Mouse (Mus musculus) myocyte (in vitro differentiated cells): Measurements from ENCODE around the gene Arhgef28. TPM values are rescaled to one million over a fixed set of nuclear protein-coding genes. Genes with fewer than 3 reads are reported as not detected.

ENCODE experiments used
- H3K27me3 ChIP-seq: one replicate; pipeline ENCODE4 v1.6.1; 2011; ENCODE audit not compliant: control insufficient read depth, insufficient read depth, insufficient read length
- H3K36me3 ChIP-seq: one replicate; pipeline ENCODE4 v1.6.1; 2011; ENCODE audit not compliant: control insufficient read depth, insufficient read depth
- H3K4me2 ChIP-seq: one replicate; pipeline ENCODE4 v1.6.1; 2011; ENCODE audit warnings: low read depth, control low read depth
- H3K4me3 ChIP-seq: one replicate; pipeline ENCODE4 v1.5.1; 2011; ENCODE audit warnings: mild to moderate bottlenecking, control low read depth, moderate library complexity
- H3K79me2 ChIP-seq: one replicate; pipeline ENCODE4 v1.6.1; 2011; ENCODE audit not compliant: control insufficient read depth, insufficient read depth
- H3ac ChIP-seq: one replicate; pipeline ENCODE4 v1.6.1; 2011; ENCODE audit not compliant: control insufficient read depth, insufficient read length
- CEBPB ChIP-seq: IDR thresholded peaks from 2 replicates; pipeline ENCODE4 v1.6.1; 2011; ENCODE audit warnings: mild to moderate bottlenecking, moderate library complexity; ENCODE audit not compliant: poor library complexity, insufficient read depth, severe bottlenecking
- E2F4 ChIP-seq: IDR thresholded peaks from one replicate; pipeline ENCODE4 v1.6.1; 2011; ENCODE audit warnings: mild to moderate bottlenecking, control low read depth, moderate library complexity; ENCODE audit not compliant: insufficient read depth
- MAX ChIP-seq: IDR thresholded peaks from one replicate; pipeline ENCODE4 v1.6.1; 2011; ENCODE audit warnings: low read depth, mild to moderate bottlenecking, control low read depth
- MYOD1 ChIP-seq, 3 experiments: IDR thresholded peaks; one replicate each; pipeline ENCODE4 v1.6.1; 2011; ENCODE audit warnings: control low read depth in 2 of 3, low read depth in 2 of 3, mild to moderate bottlenecking in 2 of 3, moderate library complexity in 1 of 3; ENCODE audit not compliant: insufficient read length in 2 of 3, control insufficient read depth in 1 of 3
- MYOG ChIP-seq, 3 experiments: IDR thresholded peaks; one replicate each; pipeline ENCODE4 v1.6.1; 2011; ENCODE audit warnings: control low read depth in 2 of 3, low read depth in 2 of 3, mild to moderate bottlenecking in 2 of 3; ENCODE audit not compliant: insufficient read length in 2 of 3, control insufficient read depth in 1 of 3, insufficient read depth in 1 of 3
- POLR2A ChIP-seq: IDR thresholded peaks from one replicate; pipeline ENCODE4 v1.6.1; 2011; ENCODE audit warnings: low read depth, mild to moderate bottlenecking, control low read depth, moderate library complexity; ENCODE audit not compliant: insufficient read length
- POLR2AphosphoS2 ChIP-seq: IDR thresholded peaks from one replicate; pipeline ENCODE4 v1.6.1; 2011; ENCODE audit warnings: low read depth, control low read depth; ENCODE audit not compliant: insufficient read length
- REST ChIP-seq: IDR thresholded peaks from one replicate; pipeline ENCODE4 v1.6.1; 2011; ENCODE audit warnings: mild to moderate bottlenecking, control low read depth, moderate library complexity; ENCODE audit not compliant: insufficient read depth, insufficient read length
- SRF ChIP-seq: IDR thresholded peaks from one replicate; pipeline ENCODE4 v1.6.1; 2011; ENCODE audit warnings: low read depth; ENCODE audit not compliant: control insufficient read depth, insufficient read length
- TCF12 ChIP-seq: IDR thresholded peaks from one replicate; pipeline ENCODE4 v1.6.1; 2011; ENCODE audit warnings: mild to moderate bottlenecking, control low read depth; ENCODE audit not compliant: poor library complexity, insufficient read depth, severe bottlenecking
- TCF3 ChIP-seq: IDR thresholded peaks from one replicate; pipeline ENCODE4 v1.6.1; 2011; ENCODE audit warnings: low read depth, control low read depth; ENCODE audit not compliant: insufficient read length
- USF1 ChIP-seq: IDR thresholded peaks from one replicate; pipeline ENCODE4 v1.6.1; 2011; ENCODE audit warnings: low read depth, mild to moderate bottlenecking, control low read depth, moderate library complexity
- polyA plus RNA-seq: library from polyadenylated mRNA; unstranded; fragments of >200 nt; fragmentation: generic; extraction: Trizol; gene quantifications from one replicate; pipeline ENCODE4 v1.2.1, GENCODE M21; 2012; ENCODE audit warnings: missing spikeins

The Arhgef28 gene
- polyA plus RNA-seq, 1 experiment = 0.76 TPM

DNA sequence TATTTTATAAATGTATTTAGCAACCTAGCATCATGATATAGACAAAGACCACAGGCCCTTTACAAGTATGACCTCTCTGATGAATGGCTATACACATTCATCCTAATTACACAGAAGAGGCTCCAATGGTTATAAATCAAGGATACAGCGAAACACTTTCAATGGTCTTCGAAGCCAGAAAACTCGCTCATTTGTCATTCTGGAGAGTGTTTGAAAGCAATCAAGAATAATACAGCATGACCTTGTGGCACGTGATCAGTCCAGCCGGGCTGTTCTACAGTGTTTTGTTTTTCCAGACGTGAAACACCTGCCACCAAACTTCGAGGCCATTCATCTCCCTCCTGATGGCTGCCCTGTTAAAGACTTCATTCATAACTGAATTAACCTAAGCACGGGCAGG is 207.7 kb downstream of the Arhgef28 start:
- Histone ChIP-seq H3K4me3 (no peak overlapping the region), H3K79me2 (no peaks in the 10 kb centered on the region), H3K27me3 (no peaks in the 10 kb centered on the region), H3K36me3 (no peaks in the 10 kb centered on the region), H3K4me2 (no peak overlapping the region), H3ac (no peak overlapping the region)
- TF ChIP-seq TCF12 = no peak
- TF ChIP-seq MYOD1 (IDR thresholded peaks at IDR 0.05; ENCODE audit: control insufficient read depth in 1 of 3, insufficient read length in 2 of 3, low read depth in 2 of 3) = no peak
- no peak for TF ChIP-seq POLR2A
- no peak for TF ChIP-seq TCF3
- no peak for TF ChIP-seq SRF
- no peak for TF ChIP-seq E2F4

DNA sequence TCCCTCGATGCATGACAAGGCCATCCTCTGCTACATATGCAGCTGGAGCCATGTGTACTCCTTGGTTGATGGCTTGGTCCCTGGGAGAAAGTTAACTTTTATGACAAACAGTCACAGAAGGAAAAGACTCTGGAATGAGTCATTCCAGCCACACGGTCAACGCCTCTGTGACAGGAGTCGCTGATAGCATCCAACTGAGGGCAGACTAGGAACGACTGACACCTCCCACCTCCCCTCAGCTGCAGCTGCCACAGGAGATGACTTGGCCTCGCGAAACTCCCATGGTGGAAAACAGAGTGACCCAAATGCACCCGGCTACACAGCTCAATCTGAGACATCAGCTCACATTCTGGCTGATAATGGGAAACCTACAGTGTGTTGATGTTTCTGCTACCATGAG is 215.3 kb downstream of the Arhgef28 start:
- Histone ChIP-seq H3K79me2 (no peaks in the 10 kb centered on the region), H3K4me3 (no peak overlapping the region), H3K36me3 (no peaks in the 10 kb centered on the region), H3K27me3 (no peaks in the 10 kb centered on the region), H3K4me2 (peak overlapping the region; percentile 15), H3ac (no peak overlapping the region)
- TF ChIP-seq MYOD1 (IDR thresholded peaks at IDR 0.05; ENCODE audit: control insufficient read depth in 1 of 3, insufficient read length in 2 of 3, low read depth in 2 of 3) (peak in 1 of 3 experiments; percentile 67), MYOG (IDR thresholded peaks at IDR 0.05; ENCODE audit: control insufficient read depth in 1 of 3, insufficient read depth in 1 of 3, insufficient read length in 2 of 3, low read depth in 2 of 3) (peak in 1 of 3 experiments; percentile 58), SRF (no peak), POLR2AphosphoS2 (no peak)

DNA sequence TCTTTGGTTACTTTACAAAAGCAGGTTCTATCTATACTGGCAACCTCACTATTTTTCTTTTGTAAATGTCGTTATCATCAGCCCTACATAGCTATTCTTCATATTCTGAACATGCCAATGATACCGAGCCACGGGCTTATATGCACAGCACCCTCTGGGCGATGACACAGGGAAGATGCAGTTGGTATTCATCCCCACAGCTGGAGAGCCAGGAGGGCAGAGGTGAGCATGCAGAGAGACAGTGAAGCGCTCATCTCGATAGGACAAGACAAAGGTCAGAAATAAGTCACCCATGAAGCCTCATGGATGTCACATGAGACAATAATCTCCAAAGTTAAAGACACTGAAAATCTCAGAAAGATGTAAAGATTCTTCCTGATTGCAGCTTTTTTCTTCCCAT is 217.4 kb downstream of the Arhgef28 start:
- Histone ChIP-seq H3K79me2 (no peaks in the 10 kb centered on the region), H3K4me2 (no peak overlapping the region), H3ac (no peak overlapping the region), H3K27me3 (no peaks in the 10 kb centered on the region), H3K36me3 (no peaks in the 10 kb centered on the region), H3K4me3 (no peak overlapping the region)
- TF ChIP-seq MYOD1 (IDR thresholded peaks at IDR 0.05; ENCODE audit: control insufficient read depth in 1 of 3, insufficient read length in 2 of 3, low read depth in 2 of 3) = no peak
- no peak for TF ChIP-seq TCF12
- TF ChIP-seq POLR2A = no peak
- no peak for TF ChIP-seq MAX
- no peak for TF ChIP-seq E2F4
- TF ChIP-seq SRF = no peak
- TF ChIP-seq REST = no peak
- no peak for TF ChIP-seq TCF3
- TF ChIP-seq CEBPB = no peak
- no peak for TF ChIP-seq USF1
- TF ChIP-seq POLR2AphosphoS2 = no peak
- TF ChIP-seq MYOG (IDR thresholded peaks at IDR 0.05; ENCODE audit: control insufficient read depth in 1 of 3, insufficient read depth in 1 of 3, insufficient read length in 2 of 3, low read depth in 2 of 3) = no peak

DNA sequence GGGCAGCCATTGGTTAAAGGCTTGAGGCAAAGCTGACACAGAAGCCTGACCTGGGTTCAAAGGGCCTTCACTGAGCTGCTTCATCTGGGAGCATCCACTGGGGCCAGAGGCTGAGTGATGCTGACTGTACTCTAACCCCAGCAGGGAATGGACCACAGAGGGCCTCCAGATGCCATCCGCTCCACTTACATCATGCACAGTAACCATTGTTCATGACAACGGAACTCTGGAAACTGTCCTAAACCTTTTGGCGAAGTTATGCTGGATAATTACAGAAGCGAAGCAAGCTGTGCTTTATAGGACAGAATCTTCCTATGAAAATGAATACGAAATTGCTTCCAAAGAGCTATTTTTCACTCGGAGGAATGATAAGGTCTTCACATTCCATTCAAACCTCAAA is 219.5 kb downstream of the Arhgef28 start:
- no peak for TF ChIP-seq MYOD1 (IDR thresholded peaks at IDR 0.05; ENCODE audit: control insufficient read depth in 1 of 3, insufficient read length in 2 of 3, low read depth in 2 of 3)
- no peak for TF ChIP-seq MAX
- no peak for TF ChIP-seq POLR2AphosphoS2
- no peak for TF ChIP-seq REST
- no peak for TF ChIP-seq POLR2A
- no peak for TF ChIP-seq USF1
- no peak for TF ChIP-seq TCF3
- TF ChIP-seq CEBPB = no peak
- no peak for TF ChIP-seq MYOG (IDR thresholded peaks at IDR 0.05; ENCODE audit: control insufficient read depth in 1 of 3, insufficient read depth in 1 of 3, insufficient read length in 2 of 3, low read depth in 2 of 3)
- no peak for TF ChIP-seq TCF12
- no peak for TF ChIP-seq SRF
- no peak for TF ChIP-seq E2F4
- H3ac ChIP-seq = no peak overlapping the region
- no peak overlapping the region for H3K4me2 ChIP-seq
- H3K36me3 ChIP-seq = no peaks in the 10 kb centered on the region
- no peaks in the 10 kb centered on the region for H3K79me2 ChIP-seq
- H3K4me3 ChIP-seq = no peak overlapping the region
- no peaks in the 10 kb centered on the region for H3K27me3 ChIP-seq

DNA sequence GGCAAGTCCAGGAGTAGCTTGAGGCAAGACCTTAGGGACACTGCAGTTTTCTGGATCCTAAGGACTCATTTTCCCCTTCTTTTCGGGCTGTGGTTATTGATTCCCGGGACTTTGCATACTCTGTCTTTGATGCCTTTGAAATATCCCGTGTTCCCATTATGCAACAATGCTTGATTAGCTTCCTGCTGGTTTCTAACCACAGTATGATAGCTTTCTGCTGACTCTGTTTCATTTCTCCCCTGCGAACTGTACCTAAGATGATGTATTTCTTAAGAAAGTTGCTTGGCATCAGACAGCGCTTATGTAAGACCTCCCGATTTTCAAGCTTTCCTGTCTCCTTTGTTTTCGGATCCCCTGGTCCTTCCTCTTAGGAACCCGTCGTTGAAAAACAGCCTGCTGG is 229.1 kb downstream of the Arhgef28 start:
- Histone ChIP-seq H3K36me3 (no peaks in the 10 kb centered on the region), H3K4me3 (no peak overlapping the region), H3K27me3 (no peaks in the 10 kb centered on the region), H3K4me2 (no peak overlapping the region), H3ac (no peak overlapping the region), H3K79me2 (no peaks in the 10 kb centered on the region)
- TF ChIP-seq POLR2AphosphoS2 = no peak
